25 mouse cellular contexts compared by ENCODE assay signal in genomic region chr5:74694390-74694801, GRCm38 (mm10). TPM values are rescaled to one million over a fixed set of nuclear protein-coding genes. Genes with fewer than 3 reads are reported as not detected.
DNase-seq lines count a peak whose midpoint lies in the region; ATAC-seq and TF ChIP-seq lines count a peak whose summit lies in the region.
"Had no signal": no experiment of that assay in that cellular context is flagged by ENCODE, and none has a peak within 500 bp of the region (broad histone marks: within the 10 kb centered on the region; RNA-seq: fewer than 3 reads in every experiment).

No protein-coding gene starts in this region.

- intact Hi-C loops in gastrocnemius, adult 2 months (cut with DNase I): no loop called here

- H3K4me2 ChIP-seq in embryonic facial prominence, embryonic 11.5 days (ENCODE audit: low read depth, low read length): no peak overlapping the region
- H3K4me2 ChIP-seq in limb, embryonic 11.5 days (ENCODE audit: low read depth, severe bottlenecking): peak overlapping the region; percentile 7; the same call in 1 of the 2 replicates
- no peak overlapping the region for H3K4me2 ChIP-seq in kidney, embryonic 14.5 days (replicated peaks; ENCODE audit: low read depth, low read length)
- H3K4me2 ChIP-seq: heart, embryonic 15.5 days; hindbrain, embryonic 14.5 days; liver, embryonic 13.5 days; midbrain, embryonic 12.5 days; neural tube, embryonic 15.5 days had no signal

- no peaks in the 10 kb centered on the region for H3K36me3 ChIP-seq in embryonic facial prominence, embryonic 11.5 days (replicated peaks; ENCODE audit: control insufficient read depth, insufficient read depth, low read depth, low read length)
- H3K36me3 ChIP-seq in limb, embryonic 11.5 days (ENCODE audit: control insufficient read depth, insufficient read depth, low read length): no peaks in the 10 kb centered on the region
- H3K36me3 ChIP-seq in kidney, embryonic 14.5 days (ENCODE audit: control insufficient read depth, insufficient read depth, low read length): no peaks in the 10 kb centered on the region
- H3K36me3 ChIP-seq: heart, embryonic 15.5 days; liver, embryonic 13.5 days; midbrain, embryonic 12.5 days; neural tube, embryonic 15.5 days had no signal

- H3K9me3 ChIP-seq in embryonic facial prominence, embryonic 11.5 days (replicated peaks; ENCODE audit: control insufficient read depth, low read length): no peaks in the 10 kb centered on the region
- no peaks in the 10 kb centered on the region for H3K9me3 ChIP-seq in limb, embryonic 11.5 days (ENCODE audit: control insufficient read depth, low read length)
- H3K9me3 ChIP-seq in kidney, embryonic 14.5 days (ENCODE audit: control insufficient read depth, low read length): no peaks in the 10 kb centered on the region
- H3K9me3 ChIP-seq: heart, embryonic 15.5 days; liver, embryonic 13.5 days; midbrain, embryonic 12.5 days; neural tube, embryonic 15.5 days had no signal

- H3K4me1 ChIP-seq in embryonic facial prominence, embryonic 11.5 days (ENCODE audit: control insufficient read depth, insufficient read depth, low read length): peaks cover 4% of the 10 kb centered on the region; the same call in 1 of the 2 replicates
- H3K4me1 ChIP-seq in limb, embryonic 11.5 days (ENCODE audit: control insufficient read depth, insufficient read depth, low read length): peaks cover 17% of the 10 kb centered on the region
- H3K4me1 ChIP-seq in kidney, embryonic 14.5 days (ENCODE audit: control insufficient read depth, insufficient read depth, low read length): no peaks in the 10 kb centered on the region
- H3K4me1 ChIP-seq: liver, embryonic 13.5 days; midbrain, embryonic 12.5 days; neural tube, embryonic 15.5 days had no signal

- no peak for ATAC-seq in embryonic facial prominence, embryonic 11.5 days (replicated peaks; ENCODE audit: insufficient number of reproducible peaks, low FRiP score, low TSS enrichment, low read depth)
- ATAC-seq in limb, embryonic 11.5 days (ENCODE audit: insufficient number of reproducible peaks, low FRiP score, low TSS enrichment, low read depth): peak; percentile 87
- no peak for ATAC-seq in megakaryocyte, adult 5-6 weeks (ENCODE audit: poor library complexity, severe bottlenecking)
- no peak for ATAC-seq in kidney, embryonic 14.5 days (ENCODE audit: low FRiP score, low TSS enrichment)
- ATAC-seq: CD4-positive, CD25-positive, alpha-beta regulatory T cell, adult 4 months had no signal

- TF ChIP-seq CTCF in gastrocnemius, adult 2 months (IDR thresholded peaks at IDR 0.05): no peak

- H3K27me3 ChIP-seq in embryonic facial prominence, embryonic 11.5 days (ENCODE audit: control insufficient read depth, insufficient read depth, low read length): no peaks in the 10 kb centered on the region
- no peaks in the 10 kb centered on the region for H3K27me3 ChIP-seq in limb, embryonic 11.5 days (ENCODE audit: control insufficient read depth, insufficient read depth, low read length)
- H3K27me3 ChIP-seq in kidney, embryonic 14.5 days (ENCODE audit: control insufficient read depth, insufficient read depth, low read length): no peaks in the 10 kb centered on the region
- H3K27me3 ChIP-seq: heart, embryonic 15.5 days; liver, embryonic 13.5 days; midbrain, embryonic 12.5 days; neural tube, embryonic 15.5 days had no signal

- DNase-seq in gastrocnemius, adult 2 months: no peak
- DNase-seq in gastrocnemius, adult 8-10 months (ENCODE audit: low spot score in 2 of 2): no peak
- DNase-seq in 3T3-L1 (ENCODE audit: low read depth, low spot score): peak; percentile 59
- peak; percentile 68 for DNase-seq in embryonic facial prominence, embryonic 11.5 days (ENCODE audit: low spot score)
- DNase-seq in limb, embryonic 11.5 days (ENCODE audit: low spot score): peak; percentile 63
- DNase-seq in left cerebral cortex, adult 18-20 months (ENCODE audit: low spot score in 2 of 2): no peak
- DNase-seq: adrenal gland, adult 2 months; heart, postnatal 36 days; kidney, adult 8-10 months; kidney, postnatal 14 days; layer of hippocampus, postnatal 36 days; liver, embryonic 13.5 days; right cerebral cortex, adult 18-20 months; right cerebral cortex, postnatal 4 days; thymus, postnatal 25 days had no signal

- peak overlapping the region; percentile 48 for H3K27ac ChIP-seq in gastrocnemius, adult 2 months
- no peak overlapping the region for H3K27ac ChIP-seq in embryonic facial prominence, embryonic 11.5 days (replicated peaks; ENCODE audit: low read depth, low read length)
- H3K27ac ChIP-seq in limb, embryonic 11.5 days (replicated peaks; ENCODE audit: low read depth, low read length): 0 out of 2 replicates have a peak overlapping the region, but pooled peaks have one; percentile 1
- no peak overlapping the region for H3K27ac ChIP-seq in kidney, embryonic 14.5 days (ENCODE audit: low read depth, low read length)
- H3K27ac ChIP-seq: heart, embryonic 15.5 days; hindbrain, embryonic 14.5 days; layer of hippocampus, adult 2 months; liver, embryonic 13.5 days; macrophage; midbrain, embryonic 12.5 days; neural tube, embryonic 15.5 days had no signal

- H3K4me3 ChIP-seq in gastrocnemius, adult 2 months: no peak overlapping the region
- H3K4me3 ChIP-seq in embryonic facial prominence, embryonic 11.5 days (ENCODE audit: low read depth, low read length): no peak overlapping the region
- no peak overlapping the region for H3K4me3 ChIP-seq in limb, embryonic 11.5 days (ENCODE audit: low read depth, low read length)
- H3K4me3 ChIP-seq in kidney, embryonic 14.5 days (ENCODE audit: low read length): no peak overlapping the region
- H3K4me3 ChIP-seq: heart, embryonic 15.5 days; layer of hippocampus, adult 2 months; liver, embryonic 13.5 days; midbrain, embryonic 12.5 days; neural tube, embryonic 15.5 days had no signal

- 22% methylated on average over 7 of the region's 7 CpGs for WGBS in embryonic facial prominence, embryonic 11.5 days
- 11% methylated on average over 7 of the region's 7 CpGs for WGBS in limb, embryonic 11.5 days
- 61% methylated on average over 7 of the region's 7 CpGs for WGBS in kidney, embryonic 14.5 days

- H3K9ac ChIP-seq in embryonic facial prominence, embryonic 11.5 days (replicated peaks; ENCODE audit: low read length): no peak overlapping the region
- H3K9ac ChIP-seq in limb, embryonic 11.5 days (ENCODE audit: low read length): no peak overlapping the region
- no peak overlapping the region for H3K9ac ChIP-seq in kidney, embryonic 14.5 days (ENCODE audit: low read depth, low read length)
- H3K9ac ChIP-seq: heart, embryonic 15.5 days; hindbrain, embryonic 14.5 days; liver, embryonic 13.5 days; midbrain, embryonic 12.5 days; neural tube, embryonic 15.5 days had no signal

RNA-seq across cellular contexts. Expression of gene Lnx1, which starts 8.3 kb away (rescaled TPM):
- total RNA-seq in gastrocnemius, adult 2 months (2021): 1 to 10 TPM; 3.4 to 4.9 TPM
- total RNA-seq in gastrocnemius, adult 8-10 months (2022): 1 to 10 TPM; 2.1 to 4.0 (median 3.0) TPM
- polyA plus RNA-seq in embryonic facial prominence, embryonic 11.5 days (2014; fragmentation: Nextera tagmentation; extraction: Ambion mirVana): 1.5 TPM in 2 replicates
- polyA plus RNA-seq in limb, embryonic 11.5 days (2014; fragmentation: Nextera tagmentation; extraction: Ambion mirVana): 1.6 and 2.0 TPM in 2 replicates
- 10 to 100 TPM; 22.0 to 24.1 TPM for total RNA-seq in left cerebral cortex, adult 18-20 months (2021)
- not detected in 2 replicates for total RNA-seq in megakaryocyte, adult 5-6 weeks (2015)
- not detected in 2 replicates for total RNA-seq in megakaryocyte, adult 5-6 weeks (2017)
- polyA plus RNA-seq in kidney, embryonic 14.5 days (2014; fragmentation: Nextera tagmentation; extraction: Ambion mirVana): 1.9 and 2.3 TPM in 2 replicates
- total RNA-seq: common myeloid progenitor, adult 5-6 weeks had no signal
- polyA plus RNA-seq: macrophage had no signal

Comparison
In these comparisons a context has a peak if more than half of its experiments do, and no peak if none do; other contexts are left out.
1. DNase-seq: peak in 3T3-L1 (single experiment), embryonic facial prominence, embryonic 11.5 days (single experiment) and limb, embryonic 11.5 days (single experiment); none in gastrocnemius, adult 2 months (single experiment), gastrocnemius, adult 8-10 months (0 of 2) and left cerebral cortex, adult 18-20 months (0 of 2).
2. H3K27ac ChIP-seq: peak in gastrocnemius, adult 2 months (single experiment) and limb, embryonic 11.5 days (single experiment); none in embryonic facial prominence, embryonic 11.5 days (single experiment) and kidney, embryonic 14.5 days (single experiment).